Mouse (Mus musculus): ENCODE measurements around the gene Chtop. TPM values are rescaled to one million over a fixed set of nuclear protein-coding genes. Genes with fewer than 3 reads are reported as not detected.
A peak's percentile ranks its signal among the peaks of the same experiment; 100 is the strongest.

Gene Chtop
- polyA plus RNA-seq, 1 experiment from 2014 or later = 61.3 TPM

- no peak for TF ChIP-seq CTCF (IDR thresholded peaks at IDR 0.05; ENCODE audit: low read depth)
- no peak overlapping the region for H3K27ac ChIP-seq (ENCODE audit: low read depth, low read length)
- no peak for ATAC-seq
- H3K9ac ChIP-seq (ENCODE audit: low read depth, low read length) = no peak overlapping the region
- H3K9me3 ChIP-seq (ENCODE audit: control insufficient read depth) = no peaks in the 10 kb centered on the region
- H3K4me2 ChIP-seq (replicated peaks; ENCODE audit: low read depth) = 0 out of 2 replicates have a peak overlapping the region, but pooled peaks have one; percentile 30
- no peak overlapping the region for H3K4me3 ChIP-seq (ENCODE audit: low read depth, low read length)
- H3K36me3 ChIP-seq (ENCODE audit: control insufficient read depth, insufficient read depth) = no peaks in the 10 kb centered on the region
- no peaks in the 10 kb centered on the region for H3K27me3 ChIP-seq (replicated peaks; ENCODE audit: control insufficient read depth, insufficient read depth, low read length)
- H3K4me1 ChIP-seq (replicated peaks; ENCODE audit: control insufficient read depth, insufficient read depth, low read length) = 0 out of 2 replicates have a peak, but pooled peaks cover under 1% of the 10 kb centered on the region
- 40% methylated on average over 10 of the region's 10 CpGs for WGBS
These were observed 57.8 kb downstream of the Chtop start for GRCm38 (mm10) chr3:90451396-90452095.

GRCm38 (mm10) chr3:90450874-90451273, 58.4 kb downstream of the Chtop start:
- Histone ChIP-seq H3K9ac (ENCODE audit: low read depth, low read length) (no peak overlapping the region), H3K27ac (ENCODE audit: low read depth, low read length) (no peak overlapping the region), H3K27me3 (replicated peaks; ENCODE audit: control insufficient read depth, insufficient read depth, low read length) (no peaks in the 10 kb centered on the region), H3K4me2 (replicated peaks; ENCODE audit: low read depth) (0 out of 2 replicates have a peak overlapping the region, but pooled peaks have one; percentile 30), H3K36me3 (ENCODE audit: control insufficient read depth, insufficient read depth) (no peaks in the 10 kb centered on the region), H3K4me1 (replicated peaks; ENCODE audit: control insufficient read depth, insufficient read depth, low read length) (0 out of 2 replicates have a peak, but pooled peaks cover 4% of the 10 kb centered on the region), H3K9me3 (ENCODE audit: control insufficient read depth) (no peaks in the 10 kb centered on the region), H3K4me3 (ENCODE audit: low read depth, low read length) (no peak overlapping the region)
- ATAC-seq = no peak
- TF ChIP-seq CTCF (IDR thresholded peaks at IDR 0.05; ENCODE audit: low read depth) = no peak
- 30% methylated on average over 12 of the region's 12 CpGs for WGBS

Other genes with a start within 250 kb of the Chtop start
- gene Dennd4b, start 244.3 kb downstream of the Chtop start, polyA plus RNA-seq (2015; fragmentation: Nextera tagmentation; extraction: Ambion mirVana) = 0.93 and 0.94 TPM in 2 replicates
- 4.7 and 6.6 TPM in 2 replicates for gene Gatad2b, start 216.3 kb downstream of the Chtop start, polyA plus RNA-seq (2015; fragmentation: Nextera tagmentation; extraction: Ambion mirVana)
- 2.5 and 2.9 TPM in 2 replicates for gene Slc27a3, start 119.6 kb downstream of the Chtop start, polyA plus RNA-seq (2015; fragmentation: Nextera tagmentation; extraction: Ambion mirVana)
- 8.8 and 9.7 TPM in 2 replicates for gene Ints3, start 75.9 kb downstream of the Chtop start, polyA plus RNA-seq (2015; fragmentation: Nextera tagmentation; extraction: Ambion mirVana)
- gene Npr1, start 43.6 kb downstream of the Chtop start, polyA plus RNA-seq (2015; fragmentation: Nextera tagmentation; extraction: Ambion mirVana) = 3.4 and 4.2 TPM in 2 replicates
- 38.3 and 40.7 TPM in 2 replicates for gene Ilf2, start 33.4 kb downstream of the Chtop start, polyA plus RNA-seq (2015; fragmentation: Nextera tagmentation; extraction: Ambion mirVana)
- 53.1 and 53.9 TPM in 2 replicates for gene Snapin, start 18.5 kb downstream of the Chtop start, polyA plus RNA-seq (2015; fragmentation: Nextera tagmentation; extraction: Ambion mirVana)
- gene S100a1, start 4.9 kb upstream of the Chtop start, polyA plus RNA-seq (2015; fragmentation: Nextera tagmentation; extraction: Ambion mirVana) = 1,091 and 1,109 TPM in 2 replicates
- 70.3 and 78.7 TPM in 2 replicates for gene S100a13, start 4.9 kb upstream of the Chtop start, polyA plus RNA-seq (2015; fragmentation: Nextera tagmentation; extraction: Ambion mirVana)
- 0.61 and 1.1 TPM in 2 replicates for gene S100a14, start 17.4 kb upstream of the Chtop start, polyA plus RNA-seq (2015; fragmentation: Nextera tagmentation; extraction: Ambion mirVana)
- 61.6 and 69.1 TPM in 2 replicates for gene S100a16, start 27.8 kb upstream of the Chtop start, polyA plus RNA-seq (2015; fragmentation: Nextera tagmentation; extraction: Ambion mirVana)
- 0.18 and 0.37 TPM in 2 replicates for gene S100a3, start 51.1 kb upstream of the Chtop start, polyA plus RNA-seq (2015; fragmentation: Nextera tagmentation; extraction: Ambion mirVana)
- gene S100a2, start 80.7 kb upstream of the Chtop start, polyA plus RNA-seq (2015; fragmentation: Nextera tagmentation; extraction: Ambion mirVana) = not detected in 2 replicates
- not detected in 2 replicates for gene Gm42674, start 92.4 kb upstream of the Chtop start, polyA plus RNA-seq (2015; fragmentation: Nextera tagmentation; extraction: Ambion mirVana)
- gene S100a4, start 94.3 kb upstream of the Chtop start, polyA plus RNA-seq (2015; fragmentation: Nextera tagmentation; extraction: Ambion mirVana) = 8.6 and 8.7 TPM in 2 replicates
- gene S100a5, start 99.0 kb upstream of the Chtop start, polyA plus RNA-seq (2015; fragmentation: Nextera tagmentation; extraction: Ambion mirVana) = 4.1 and 5.6 TPM in 2 replicates
- 374 and 424 TPM in 2 replicates for gene S100a6, start 103.4 kb upstream of the Chtop start, polyA plus RNA-seq (2015; fragmentation: Nextera tagmentation; extraction: Ambion mirVana)
- gene S100a7a, start 144.5 kb upstream of the Chtop start, polyA plus RNA-seq (2015; fragmentation: Nextera tagmentation; extraction: Ambion mirVana) = 0.12 TPM in 1 of 2 replicates, not detected in the other
- 2.7 and 4.6 TPM in 2 replicates for gene S100a8, start 159.5 kb upstream of the Chtop start, polyA plus RNA-seq (2015; fragmentation: Nextera tagmentation; extraction: Ambion mirVana)
- 2.8 and 3.3 TPM in 2 replicates for gene S100a9, start 186.2 kb upstream of the Chtop start, polyA plus RNA-seq (2015; fragmentation: Nextera tagmentation; extraction: Ambion mirVana)
- gene Pglyrp4, start 217.4 kb upstream of the Chtop start, polyA plus RNA-seq (2015; fragmentation: Nextera tagmentation; extraction: Ambion mirVana) = not detected in 2 replicates

Measured in intestine, postnatal 0 days (tissue).